Mouse (Mus musculus): ENCODE measurements around the gene Ets2. TPM values are rescaled to one million over a fixed set of nuclear protein-coding genes. Genes with fewer than 3 reads are reported as not detected.
A peak's percentile ranks its signal among the peaks of the same experiment; 100 is the strongest.

The Ets2 gene
- polyA plus RNA-seq, 1 experiment from 2014 or later: 13.2 TPM

- H3K36me3 ChIP-seq (ENCODE audit: inconsistent target): no peaks in the 10 kb centered on the region
- H3K27ac ChIP-seq: no peak overlapping the region
- no peak overlapping the region for H3K4me3 ChIP-seq (ENCODE audit: inconsistent target)
- WGBS (ENCODE audit: missing documents): 94% methylated on average over 9 of the region's 11 CpGs
- H3K79me2 ChIP-seq (ENCODE audit: inconsistent target): no peaks in the 10 kb centered on the region
These were observed 26.7 kb upstream of the Ets2 start for GRCm38 (mm10) chr16:95675212-95675611.

DNA sequence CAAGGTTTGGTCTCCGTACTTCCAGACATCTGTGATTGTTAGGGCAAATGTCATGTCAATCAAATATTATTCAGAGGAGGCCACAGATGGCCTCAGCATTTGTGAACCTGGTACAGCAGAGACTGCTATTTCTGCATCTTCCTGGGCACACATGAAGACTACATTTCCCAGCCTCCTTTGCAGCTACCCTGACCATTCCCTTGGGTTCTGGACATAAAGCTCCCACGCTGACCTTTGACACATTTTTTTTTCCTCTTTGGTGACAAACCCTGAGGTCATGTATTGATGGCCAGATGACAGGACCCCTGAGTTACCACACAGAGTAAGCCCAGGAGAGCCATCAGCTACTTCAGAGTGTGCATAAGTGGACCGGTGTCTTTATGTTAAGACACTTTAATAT lies 25.2 kb upstream of the Ets2 start:
- 88% methylated on average over 3 of the region's 3 CpGs for whole genome bisulfite sequencing (ENCODE audit: missing documents)
- no peaks in the 10 kb centered on the region for H3K36me3 ChIP-seq (ENCODE audit: inconsistent target)
- no peak overlapping the region for H3K27ac ChIP-seq
- no peaks in the 10 kb centered on the region for H3K79me2 ChIP-seq (ENCODE audit: inconsistent target)
- H3K4me3 ChIP-seq (ENCODE audit: inconsistent target): no peak overlapping the region

DNA sequence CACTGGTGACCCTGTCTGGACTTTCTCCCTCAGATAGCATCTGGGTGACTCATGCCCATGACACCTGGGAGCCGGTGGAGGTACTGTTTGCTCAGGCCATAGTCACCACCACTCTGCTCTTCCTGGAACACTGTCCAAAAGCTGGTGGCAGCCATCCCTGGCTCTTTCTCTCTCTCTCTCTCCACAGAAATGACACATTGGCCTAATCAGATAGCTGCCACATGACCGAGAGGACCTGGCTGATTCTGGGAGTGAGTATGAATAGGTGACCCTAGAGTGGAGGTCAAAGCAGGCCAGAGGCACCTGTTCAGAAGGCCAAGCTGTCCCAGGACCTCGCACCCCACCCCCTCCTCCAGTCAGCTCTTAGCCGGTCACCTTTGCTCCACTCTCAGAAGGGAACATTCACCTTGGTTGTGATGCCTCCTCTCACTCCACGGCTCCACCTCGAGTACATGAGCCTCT lies 19.4 kb upstream of the Ets2 start:
- Histone ChIP-seq H3K4me3 (ENCODE audit: inconsistent target) (no peak overlapping the region), H3K36me3 (ENCODE audit: inconsistent target) (no peaks in the 10 kb centered on the region), H3K27ac (no peak overlapping the region), H3K79me2 (ENCODE audit: inconsistent target) (no peaks in the 10 kb centered on the region)
- WGBS (ENCODE audit: missing documents): 91% methylated on average over 6 of the region's 6 CpGs

- WGBS (ENCODE audit: missing documents): 51% methylated on average over 2 of the region's 2 CpGs
- H3K27ac ChIP-seq: no peak overlapping the region
- no peaks in the 10 kb centered on the region for H3K36me3 ChIP-seq (ENCODE audit: inconsistent target)
- H3K79me2 ChIP-seq (ENCODE audit: inconsistent target): no peaks in the 10 kb centered on the region
- no peak overlapping the region for H3K4me3 ChIP-seq (ENCODE audit: inconsistent target)
These were observed 16.1 kb upstream of the Ets2 start for GRCm38 (mm10) chr16:95685807-95686206.

DNA sequence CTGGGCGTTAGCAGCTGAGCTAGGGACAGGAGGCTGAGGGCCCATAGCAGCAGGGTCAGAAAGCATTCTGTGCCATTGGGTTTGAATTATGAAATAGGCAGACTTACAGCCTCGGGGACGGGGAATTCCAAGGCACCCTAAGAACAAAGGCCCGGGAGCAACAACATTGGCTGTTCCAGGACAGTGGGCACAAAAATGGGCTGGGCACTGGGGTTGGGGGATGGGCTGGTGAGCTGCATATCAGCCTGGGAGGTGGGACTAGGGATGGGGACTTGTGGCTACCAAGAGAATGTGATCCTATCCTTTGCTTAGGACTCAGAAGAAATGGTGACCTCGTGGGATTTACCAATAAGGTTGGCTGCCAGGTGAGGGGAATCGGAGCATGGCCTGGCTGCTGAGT lies 15.6 kb upstream of the Ets2 start:
- H3K79me2 ChIP-seq (ENCODE audit: inconsistent target): no peaks in the 10 kb centered on the region
- 88% methylated on average over 6 of the region's 6 CpGs for WGBS (ENCODE audit: missing documents)
- H3K4me3 ChIP-seq (ENCODE audit: inconsistent target): no peak overlapping the region
- H3K27ac ChIP-seq: no peak overlapping the region
- no peaks in the 10 kb centered on the region for H3K36me3 ChIP-seq (ENCODE audit: inconsistent target)

DNA sequence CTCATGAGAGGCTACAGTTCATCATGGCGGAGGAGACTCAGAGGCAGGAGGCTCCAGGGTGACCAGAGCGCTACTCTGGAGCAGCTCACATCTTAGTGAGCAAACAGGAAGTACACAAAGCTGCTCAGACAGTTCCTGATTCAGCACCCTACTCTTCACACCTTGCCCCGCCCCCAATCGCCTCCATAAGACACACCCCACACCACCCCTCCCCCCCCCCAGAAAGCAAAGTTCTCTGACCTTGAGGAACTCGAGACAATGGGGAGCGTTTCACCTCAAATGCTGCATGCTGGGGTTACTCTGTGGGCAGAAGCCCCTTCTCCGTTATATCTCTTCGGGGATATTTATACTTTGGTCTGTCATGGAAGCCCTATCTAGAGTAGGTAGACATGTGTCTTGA lies 15.0 kb upstream of the Ets2 start:
- no peaks in the 10 kb centered on the region for H3K79me2 ChIP-seq (ENCODE audit: inconsistent target)
- H3K4me3 ChIP-seq (ENCODE audit: inconsistent target): no peak overlapping the region
- H3K27ac ChIP-seq: no peak overlapping the region
- H3K36me3 ChIP-seq (ENCODE audit: inconsistent target): no peaks in the 10 kb centered on the region
- WGBS (ENCODE audit: missing documents): 85% methylated on average over 7 of the region's 8 CpGs

- Histone ChIP-seq H3K79me2 (ENCODE audit: inconsistent target) (no peaks in the 10 kb centered on the region), H3K36me3 (ENCODE audit: inconsistent target) (no peaks in the 10 kb centered on the region), H3K4me3 (ENCODE audit: inconsistent target) (no peak overlapping the region), H3K27ac (no peak overlapping the region)
- WGBS (ENCODE audit: missing documents): 93% methylated on average over 4 of the region's 4 CpGs
These were observed 13.9 kb upstream of the Ets2 start for GRCm38 (mm10) chr16:95688010-95688409.

GRCm38 (mm10) chr16:95696599-95696998 lies 5.3 kb upstream of the Ets2 start:
- 98% methylated on average over 5 of the region's 6 CpGs for WGBS (ENCODE audit: missing documents)
- Histone ChIP-seq H3K4me3 (ENCODE audit: inconsistent target) (no peak overlapping the region), H3K79me2 (ENCODE audit: inconsistent target) (no peaks in the 10 kb centered on the region), H3K36me3 (ENCODE audit: inconsistent target) (no peaks in the 10 kb centered on the region), H3K27ac (no peak overlapping the region)

GRCm38 (mm10) chr16:95699721-95700120 lies 2.2 kb upstream of the Ets2 start:
- 93% methylated on average over 3 of the region's 3 CpGs for WGBS (ENCODE audit: missing documents)

DNA sequence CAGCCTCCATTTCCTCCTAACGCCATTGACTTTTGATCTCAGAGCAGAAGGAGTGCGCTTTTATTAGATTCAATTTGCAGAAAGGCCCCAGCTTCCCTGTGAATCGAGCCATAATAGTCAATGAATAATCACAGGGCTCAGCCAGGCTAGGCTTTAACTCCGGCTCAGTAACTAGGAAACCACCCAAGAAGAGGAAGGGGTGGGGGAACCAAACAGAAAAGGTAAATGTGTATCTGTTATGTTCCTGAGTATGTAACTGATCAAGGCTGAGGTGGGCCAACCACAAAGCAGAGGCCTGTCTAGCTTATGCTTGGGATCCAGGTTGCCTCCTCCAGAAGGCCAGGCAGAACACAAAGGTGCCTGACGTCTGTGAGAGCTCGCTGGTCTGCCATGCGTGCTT lies 1.7 kb upstream of the Ets2 start:
- WGBS (ENCODE audit: missing documents): 98% methylated on average over 7 of the region's 7 CpGs
- H3K4me3 ChIP-seq (ENCODE audit: inconsistent target): no peak overlapping the region
- H3K36me3 ChIP-seq (ENCODE audit: inconsistent target): no peaks in the 10 kb centered on the region
- no peak overlapping the region for H3K27ac ChIP-seq
- peaks cover 26% of the 10 kb centered on the region for H3K79me2 ChIP-seq (ENCODE audit: inconsistent target)

More at GRCm38 (mm10) chr16:95699721-95700120, 2.2 kb upstream of the Ets2 start:
- no peak overlapping the region for H3K4me3 ChIP-seq (ENCODE audit: inconsistent target)
- no peaks in the 10 kb centered on the region for H3K36me3 ChIP-seq (ENCODE audit: inconsistent target)
- H3K27ac ChIP-seq: no peak overlapping the region
- peaks cover 21% of the 10 kb centered on the region for H3K79me2 ChIP-seq (ENCODE audit: inconsistent target)

DNA sequence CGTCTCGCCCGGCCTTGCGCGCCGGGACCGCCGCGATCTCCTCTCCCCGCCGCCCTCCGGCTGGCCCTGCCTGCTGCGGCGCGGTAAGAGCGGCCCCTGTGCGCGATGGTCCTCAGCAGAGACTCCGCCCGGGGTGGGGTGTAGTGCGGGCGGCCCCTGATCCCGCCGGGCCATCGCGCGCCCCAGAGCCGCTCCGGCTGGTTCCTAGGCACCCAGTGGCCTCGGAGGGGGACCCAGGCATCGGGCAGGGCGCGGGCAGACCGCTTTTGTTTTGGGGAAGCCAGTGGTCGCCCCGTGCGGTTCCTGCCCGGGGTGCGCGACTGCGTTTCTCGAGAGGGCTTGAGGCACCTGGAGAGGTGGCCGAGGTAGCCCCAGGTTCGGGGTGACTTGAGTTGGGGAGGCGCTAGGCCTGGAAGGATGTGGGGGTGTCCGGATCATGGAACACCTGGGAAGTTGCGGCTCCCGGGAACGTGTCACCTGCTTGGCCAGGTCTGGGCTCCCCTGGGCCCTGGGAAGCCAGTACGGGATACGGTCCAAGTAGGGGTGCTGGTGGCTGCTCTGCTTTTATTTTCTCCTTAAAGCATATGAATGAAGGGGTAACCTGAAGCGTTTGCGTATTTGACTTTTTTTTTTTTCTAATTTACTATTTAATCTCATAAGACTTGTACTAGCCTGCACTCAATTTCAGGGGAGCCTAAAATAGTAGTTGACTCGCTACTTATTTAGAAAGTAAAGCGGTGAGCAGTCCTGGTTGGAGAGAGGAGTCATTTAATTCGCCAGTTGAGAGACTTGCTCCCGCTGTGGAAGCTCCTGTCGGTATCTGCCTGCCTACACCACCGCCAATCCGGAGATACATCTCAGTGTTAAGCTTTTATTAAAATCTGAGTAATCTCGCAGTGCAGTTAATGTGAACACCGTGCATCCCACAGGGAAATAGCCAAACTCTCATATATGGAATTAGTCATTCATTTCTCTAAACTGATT lies 979 bp downstream of the Ets2 start:
- Histone ChIP-seq H3K4me3 (ENCODE audit: inconsistent target) (peak overlapping the region; percentile 86), H3K27ac (peak overlapping the region; percentile 46), H3K79me2 (ENCODE audit: inconsistent target) (peaks cover 51% of the 10 kb centered on the region), H3K36me3 (ENCODE audit: inconsistent target) (no peaks in the 10 kb centered on the region)
- 2% methylated on average over 61 of the region's 62 CpGs for WGBS (ENCODE audit: missing documents)

DNA sequence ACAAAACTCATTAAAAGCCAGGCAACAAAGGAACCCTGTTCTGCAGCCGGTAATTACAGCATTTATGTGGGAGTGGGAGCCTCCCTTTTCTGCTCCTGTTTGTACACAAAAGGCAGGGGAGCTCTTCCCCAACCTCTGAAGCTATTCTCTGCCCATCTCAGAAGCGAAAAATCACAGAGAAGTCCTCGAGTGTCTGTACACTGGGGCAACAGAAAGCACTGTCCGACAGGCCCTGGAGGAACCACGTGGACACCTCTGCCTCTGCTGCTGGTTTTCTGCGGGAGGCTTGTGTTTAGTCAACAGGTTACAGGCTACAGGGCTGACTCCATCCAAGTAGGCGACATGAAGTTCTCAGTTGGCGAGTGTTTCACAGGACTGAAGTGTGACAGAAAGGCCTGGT lies 2.1 kb downstream of the Ets2 start:
- H3K27ac ChIP-seq: no peak overlapping the region
- H3K4me3 ChIP-seq (ENCODE audit: inconsistent target): peak overlapping the region; percentile 86; the same call in 1 of the 2 replicates
- WGBS (ENCODE audit: missing documents): 77% methylated on average over 8 of the region's 8 CpGs
- no peaks in the 10 kb centered on the region for H3K36me3 ChIP-seq (ENCODE audit: inconsistent target)
- peaks cover 62% of the 10 kb centered on the region for H3K79me2 ChIP-seq (ENCODE audit: inconsistent target)

DNA sequence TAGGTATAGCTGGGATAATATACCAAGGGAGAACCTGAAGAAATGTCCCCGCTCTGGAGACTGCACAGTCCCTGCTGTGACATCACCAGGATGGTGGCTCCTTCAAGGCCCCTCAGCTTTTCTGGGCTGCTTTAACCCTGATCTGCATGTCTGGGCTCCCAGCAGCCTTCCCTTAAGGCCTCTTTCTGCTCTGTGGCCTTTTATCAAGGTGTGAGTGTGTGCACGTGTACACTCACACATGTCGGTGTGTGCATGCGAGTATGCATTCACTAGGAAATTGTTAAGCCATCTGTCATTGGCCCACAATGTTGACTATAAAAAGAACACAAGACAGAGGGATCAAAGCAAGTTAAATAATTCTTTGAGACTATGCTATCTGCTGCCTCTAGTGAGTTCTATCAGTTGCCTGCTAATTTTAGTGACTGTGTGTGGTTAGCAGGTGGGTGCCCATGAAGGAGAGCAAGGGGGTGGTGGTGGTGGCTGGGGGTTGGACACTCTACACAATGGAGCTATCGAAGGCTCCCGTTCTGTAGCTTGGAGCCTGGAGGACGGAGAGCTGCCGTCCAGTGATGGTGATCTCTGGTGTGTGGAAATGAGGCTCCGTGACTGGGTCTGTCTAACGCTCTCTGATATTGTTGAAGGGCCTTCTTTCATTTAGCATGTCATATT lies 2.9 kb downstream of the Ets2 start:
- peaks cover 70% of the 10 kb centered on the region for H3K79me2 ChIP-seq (ENCODE audit: inconsistent target)
- 95% methylated on average over 10 of the region's 10 CpGs for whole genome bisulfite sequencing (ENCODE audit: missing documents)
- no peak overlapping the region for H3K27ac ChIP-seq
- no peak overlapping the region for H3K4me3 ChIP-seq (ENCODE audit: inconsistent target)
- peaks cover 5% of the 10 kb centered on the region; the same call in 1 of the 2 replicates for H3K36me3 ChIP-seq (ENCODE audit: inconsistent target)

- Histone ChIP-seq H3K36me3 (ENCODE audit: inconsistent target) (peaks cover 15% of the 10 kb centered on the region; the same call in 1 of the 2 replicates), H3K4me3 (ENCODE audit: inconsistent target) (no peak overlapping the region), H3K27ac (no peak overlapping the region), H3K79me2 (ENCODE audit: inconsistent target) (peaks cover 72% of the 10 kb centered on the region)
- 97% methylated on average over 6 of the region's 6 CpGs for WGBS (ENCODE audit: missing documents)
These were observed 3.9 kb downstream of the Ets2 start for GRCm38 (mm10) chr16:95705771-95706170.

Measured in macrophage (primary cell).